Mouse (Mus musculus) liver, embryonic 12.5 days (tissue): ENCODE data around the gene Sema3f. TPM values are rescaled to one million over a fixed set of nuclear protein-coding genes. Genes with fewer than 3 reads are reported as not detected.

Experiments used
- ATAC-seq: fragments of 200-750 bp; cut with Nextera tagmentation; 2 replicates; pipeline ENCODE4 v1.8.0; 2017; ENCODE audit warnings: moderate number of reproducible peaks, mild to moderate bottlenecking, moderate library complexity
- H3K27ac ChIP-seq: fragments of 300-500 bp; sonication (generic); 2 replicates; pipeline ENCODE4 v1.5.1; 2016; ENCODE audit warnings: mild to moderate bottlenecking
- H3K27me3 ChIP-seq: fragments of 300-500 bp; sonication (generic); replicated peaks from 2 replicates; pipeline ENCODE4 v1.6.1; 2016; ENCODE audit warnings: mild to moderate bottlenecking, moderate library complexity
- H3K36me3 ChIP-seq: fragments of 300-500 bp; sonication (generic); 2 replicates; pipeline ENCODE4 v1.6.1; 2016; ENCODE audit warnings: mild to moderate bottlenecking, moderate library complexity
- H3K4me1 ChIP-seq: fragments of 300-500 bp; sonication (generic); 2 replicates; pipeline ENCODE4 v1.6.1; 2016
- H3K4me2 ChIP-seq: fragments of 300-500 bp; sonication (generic); 2 replicates; pipeline ENCODE4 v1.6.1; 2016; ENCODE audit warnings: mild to moderate bottlenecking, moderate library complexity
- H3K4me3 ChIP-seq: fragments of 300-500 bp; sonication (generic); 2 replicates; pipeline ENCODE4 v1.5.1; 2016; ENCODE audit warnings: mild to moderate bottlenecking, moderate library complexity
- H3K9ac ChIP-seq: fragments of 300-500 bp; sonication (generic); 2 replicates; pipeline ENCODE4 v1.6.1; 2016; ENCODE audit warnings: mild to moderate bottlenecking, moderate library complexity
- H3K9me3 ChIP-seq: fragments of 300-500 bp; sonication (generic); replicated peaks from 2 replicates; pipeline ENCODE4 v1.6.1; 2016; ENCODE audit warnings: mild to moderate bottlenecking, moderate library complexity
- WGBS: fragments of 180-500 bp; shearing (Covaris S2); methylation state at CpG from one replicate; pipeline ENCODE4 v1.1.7; 2016; ENCODE audit not compliant: insufficient replicate concordance; 5-methylcytosine and 5-hydroxymethylcytosine counted together
- polyA plus RNA-seq: library from polyadenylated mRNA; unstranded; fragments of >200 nt; fragmentation: Nextera tagmentation; extraction: Ambion mirVana; gene quantifications from 2 replicates; pipeline ENCODE4 v1.2.1, GENCODE M21; 2016

Sema3f gene
- polyA plus RNA-seq, 1 experiment from 2014 or later, result 3.9 TPM

GRCm38 (mm10) chr9:107708439-107709095 lies 1.7 kb downstream of the Sema3f start:
- Histone ChIP-seq H3K4me1 (peaks cover 49% of the 10 kb centered on the region), H3K36me3 (no peaks in the 10 kb centered on the region), H3K9me3 (no peaks in the 10 kb centered on the region), H3K4me2 (peak overlapping the region; percentile 84), H3K27me3 (peaks cover 97% of the 10 kb centered on the region), H3K4me3 (peak overlapping the region; percentile 60), H3K27ac (no peak overlapping the region), H3K9ac (no peak overlapping the region)
- 5% methylated on average over 21 of the region's 21 CpGs for WGBS
- no peak for ATAC-seq

DNA sequence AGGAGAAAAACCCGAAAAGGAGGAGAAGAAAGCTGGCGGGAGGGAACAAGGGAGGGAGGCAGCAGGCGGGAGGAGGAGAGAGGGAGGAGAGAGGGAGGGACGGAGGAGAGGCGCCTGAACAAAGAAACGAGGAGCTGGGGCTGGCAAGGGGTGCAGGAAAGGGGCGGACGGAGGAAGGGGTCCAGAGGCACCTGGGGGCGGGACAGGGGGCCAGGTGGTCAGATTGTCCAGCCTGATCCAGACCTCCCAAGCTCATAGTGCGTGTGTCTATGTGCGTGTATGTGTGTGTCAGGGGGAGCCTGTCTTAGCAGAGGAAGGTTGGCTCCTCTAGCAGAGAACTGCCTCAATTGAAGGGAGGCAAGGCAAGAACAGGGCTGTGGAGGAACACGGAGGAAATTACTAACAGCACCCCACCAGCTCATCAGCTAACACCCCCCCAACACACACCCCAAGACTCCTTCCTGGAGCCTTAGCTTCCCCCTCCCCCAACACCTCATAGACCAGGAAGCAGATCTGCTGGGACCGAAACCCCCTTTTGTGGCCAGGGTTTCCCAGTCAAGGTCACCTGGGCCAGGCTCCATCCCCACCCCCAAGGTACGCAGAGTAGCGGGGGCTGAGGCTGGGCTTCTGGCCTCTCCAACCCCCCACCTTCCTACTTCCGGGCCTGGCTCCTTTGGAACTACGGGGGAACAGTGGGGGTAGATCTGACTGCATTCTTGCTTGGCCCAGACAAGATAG lies 2.4 kb downstream of the Sema3f start:
- Histone ChIP-seq H3K27ac (peak overlapping the region; percentile 45), H3K4me3 (peak overlapping the region; percentile 60), H3K36me3 (no peaks in the 10 kb centered on the region), H3K4me2 (peak overlapping the region; percentile 84), H3K27me3 (peaks cover 97% of the 10 kb centered on the region), H3K9ac (no peak overlapping the region), H3K4me1 (peaks cover 48% of the 10 kb centered on the region), H3K9me3 (no peaks in the 10 kb centered on the region)
- no peak for ATAC-seq
- WGBS, result 8% methylated on average over 17 of the region's 17 CpGs

DNA sequence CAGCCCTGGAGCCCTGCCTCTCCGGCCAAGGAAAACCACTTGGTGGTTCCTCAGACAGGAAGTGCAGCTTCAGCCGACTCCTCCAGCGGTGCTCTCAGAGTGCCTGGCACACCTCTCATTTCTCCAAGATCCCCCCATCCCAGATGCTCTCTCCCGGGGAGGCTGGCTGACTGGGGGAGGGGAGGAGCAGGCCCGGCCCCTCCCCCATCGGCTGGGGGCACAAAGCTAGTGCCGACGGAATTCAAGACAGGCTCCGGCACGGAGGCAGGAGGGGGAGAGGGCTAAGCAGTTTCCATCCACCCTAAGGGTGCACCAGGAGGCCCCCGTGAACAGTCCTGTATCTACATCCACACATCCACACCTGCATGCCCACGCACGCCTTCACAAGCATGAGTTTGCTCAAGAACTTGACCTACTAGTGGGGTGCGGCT lies 3.5 kb downstream of the Sema3f start:
- whole genome bisulfite sequencing, result 4% methylated on average over 14 of the region's 14 CpGs
- no peak overlapping the region for H3K9ac ChIP-seq
- peak overlapping the region; percentile 12; the same call in 1 of the 2 replicates for H3K4me3 ChIP-seq
- no peak for ATAC-seq
- H3K4me1 ChIP-seq, result peaks cover 52% of the 10 kb centered on the region
- H3K27ac ChIP-seq, result no peak overlapping the region
- H3K4me2 ChIP-seq, result peak overlapping the region; percentile 84
- H3K27me3 ChIP-seq, result peaks cover 98% of the 10 kb centered on the region
- H3K9me3 ChIP-seq, result no peaks in the 10 kb centered on the region
- no peaks in the 10 kb centered on the region for H3K36me3 ChIP-seq

DNA sequence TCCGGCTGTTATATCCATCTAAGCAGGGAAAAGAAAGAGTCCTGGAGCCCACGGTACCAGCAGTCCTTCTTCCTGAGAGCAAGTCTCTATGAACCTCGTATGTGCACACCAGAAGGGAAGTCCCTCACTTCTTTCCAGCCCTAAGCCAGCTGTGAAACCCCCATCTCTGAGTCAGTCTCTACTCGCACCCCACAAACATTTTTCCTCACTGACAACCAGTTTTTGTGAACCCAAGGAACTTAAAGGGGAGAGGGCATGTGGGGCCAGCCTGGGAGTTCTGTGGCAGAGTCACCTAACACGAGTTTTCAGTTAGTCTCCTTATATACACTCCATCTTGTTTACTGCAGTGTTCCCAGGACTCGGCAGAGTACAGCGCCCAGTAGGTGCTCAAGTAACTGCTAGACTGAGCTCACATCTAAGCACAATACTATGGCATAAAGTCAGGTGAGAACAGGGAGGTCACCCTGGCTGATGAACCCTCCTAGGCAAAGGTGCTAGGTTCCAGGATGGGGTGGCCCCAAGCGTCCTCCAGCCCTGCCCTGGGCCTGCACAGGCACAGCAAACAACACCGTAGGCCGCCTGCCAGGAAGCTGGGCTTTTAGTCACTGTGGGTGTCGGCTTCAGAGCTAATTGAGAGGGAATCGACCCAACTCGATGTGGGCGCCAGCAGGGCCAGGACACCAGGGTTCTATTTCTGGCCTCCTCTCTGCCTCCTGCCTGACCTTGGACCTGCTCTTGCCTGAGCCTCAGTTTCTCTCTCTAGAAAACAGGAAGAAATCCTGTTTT lies 6.7 kb downstream of the Sema3f start:
- no peak for ATAC-seq
- H3K27ac ChIP-seq, result no peak overlapping the region
- 54% methylated on average over 14 of the region's 14 CpGs for WGBS

GRCm38 (mm10) chr9:107702606-107703185 lies 7.6 kb downstream of the Sema3f start:
- Histone ChIP-seq H3K36me3 (no peaks in the 10 kb centered on the region), H3K9ac (no peak overlapping the region), H3K27ac (no peak overlapping the region), H3K4me1 (peaks cover 41% of the 10 kb centered on the region), H3K4me3 (no peak overlapping the region), H3K27me3 (peaks cover 91% of the 10 kb centered on the region), H3K9me3 (no peaks in the 10 kb centered on the region), H3K4me2 (no peak overlapping the region)
- 66% methylated on average over 3 of the region's 3 CpGs for WGBS
- ATAC-seq, result no peak

More for the DNA sequence above, 6.7 kb downstream of the Sema3f start:
- peaks cover 93% of the 10 kb centered on the region for H3K27me3 ChIP-seq
- no peaks in the 10 kb centered on the region for H3K9me3 ChIP-seq
- H3K9ac ChIP-seq, result no peak overlapping the region
- H3K4me3 ChIP-seq, result no peak overlapping the region
- H3K36me3 ChIP-seq, result no peaks in the 10 kb centered on the region
- H3K4me1 ChIP-seq, result peaks cover 42% of the 10 kb centered on the region
- H3K4me2 ChIP-seq, result no peak overlapping the region

- peaks cover 40% of the 10 kb centered on the region for H3K4me1 ChIP-seq
Measured at GRCm38 (mm10) chr9:107701594-107701993, 8.7 kb downstream of the Sema3f start.

DNA sequence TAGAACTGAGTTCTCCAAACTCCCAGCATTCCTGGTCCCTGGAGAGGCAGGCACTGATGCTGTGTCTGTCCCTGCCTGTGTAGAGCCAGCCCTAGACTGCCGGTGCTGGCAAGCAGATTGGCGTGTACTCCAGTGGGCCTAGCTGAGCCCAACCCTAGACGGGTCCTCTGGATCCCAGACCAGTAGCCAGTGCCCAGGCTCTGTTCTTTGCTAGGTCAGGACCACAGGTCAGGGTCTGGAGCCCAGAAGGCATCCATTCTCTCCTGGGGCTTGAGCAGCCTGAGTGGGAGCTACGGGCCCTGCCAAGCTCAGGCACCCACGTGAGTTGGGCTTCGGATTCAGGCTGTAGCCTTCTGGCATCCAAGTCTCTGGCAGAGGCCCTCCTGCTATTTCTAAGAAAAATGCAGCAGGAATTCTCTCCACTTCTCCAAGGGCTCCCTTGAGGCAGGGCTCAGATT lies 10.1 kb downstream of the Sema3f start:
- 0 out of 2 replicates have a peak overlapping the region, but pooled peaks have one; percentile 9 for H3K27ac ChIP-seq
- H3K27me3 ChIP-seq, result peaks cover 84% of the 10 kb centered on the region
- no peak overlapping the region for H3K4me3 ChIP-seq
- no peaks in the 10 kb centered on the region for H3K9me3 ChIP-seq
- no peak for ATAC-seq
- H3K4me1 ChIP-seq, result peaks cover 39% of the 10 kb centered on the region
- H3K36me3 ChIP-seq, result no peaks in the 10 kb centered on the region
- 54% methylated on average over 6 of the region's 6 CpGs for WGBS
- no peak overlapping the region for H3K9ac ChIP-seq
- no peak overlapping the region for H3K4me2 ChIP-seq

More at GRCm38 (mm10) chr9:107701594-107701993, 8.7 kb downstream of the Sema3f start:
- H3K4me2 ChIP-seq, result no peak overlapping the region
- ATAC-seq, result no peak
- H3K36me3 ChIP-seq, result no peaks in the 10 kb centered on the region
- no peaks in the 10 kb centered on the region for H3K9me3 ChIP-seq
- 74% methylated on average over 12 of the region's 12 CpGs for WGBS
- no peak overlapping the region for H3K4me3 ChIP-seq
- no peak overlapping the region for H3K9ac ChIP-seq
- H3K27me3 ChIP-seq, result peaks cover 85% of the 10 kb centered on the region
- no peak overlapping the region for H3K27ac ChIP-seq

GRCm38 (mm10) chr9:107699376-107699980 lies 10.8 kb downstream of the Sema3f start:
- no peak overlapping the region for H3K4me3 ChIP-seq
- H3K27ac ChIP-seq, result no peak overlapping the region
- no peaks in the 10 kb centered on the region for H3K36me3 ChIP-seq
- ATAC-seq, result no peak
- peaks cover 84% of the 10 kb centered on the region for H3K27me3 ChIP-seq
- H3K4me2 ChIP-seq, result no peak overlapping the region
- H3K9me3 ChIP-seq, result no peaks in the 10 kb centered on the region
- WGBS, result 32% methylated on average over 9 of the region's 9 CpGs
- peaks cover 39% of the 10 kb centered on the region for H3K4me1 ChIP-seq
- H3K9ac ChIP-seq, result no peak overlapping the region

GRCm38 (mm10) chr9:107698611-107699190 lies 11.6 kb downstream of the Sema3f start:
- H3K27me3 ChIP-seq, result peaks cover 77% of the 10 kb centered on the region
- no peak overlapping the region for H3K4me3 ChIP-seq
- WGBS, result 40% methylated on average over 14 of the region's 14 CpGs
- no peaks in the 10 kb centered on the region for H3K9me3 ChIP-seq
- no peaks in the 10 kb centered on the region for H3K36me3 ChIP-seq
- no peak for ATAC-seq
- no peak overlapping the region for H3K27ac ChIP-seq
- H3K4me1 ChIP-seq, result peaks cover 32% of the 10 kb centered on the region
- no peak overlapping the region for H3K4me2 ChIP-seq
- no peak overlapping the region for H3K9ac ChIP-seq

GRCm38 (mm10) chr9:107697811-107698521 lies 12.3 kb downstream of the Sema3f start:
- no peak overlapping the region for H3K4me3 ChIP-seq
- no peak overlapping the region for H3K27ac ChIP-seq
- no peaks in the 10 kb centered on the region for H3K9me3 ChIP-seq
- no peaks in the 10 kb centered on the region for H3K36me3 ChIP-seq
- no peak for ATAC-seq
- H3K27me3 ChIP-seq, result peaks cover 73% of the 10 kb centered on the region
- 50% methylated on average over 14 of the region's 14 CpGs for WGBS
- no peak overlapping the region for H3K4me2 ChIP-seq
- H3K4me1 ChIP-seq, result peaks cover 34% of the 10 kb centered on the region
- no peak overlapping the region for H3K9ac ChIP-seq
